Mouse (Mus musculus) embryonic fibroblast, embryonic 13.5 days (primary cell): ENCODE data around the gene Gtf3c1. TPM values are rescaled to one million over a fixed set of nuclear protein-coding genes. Genes with fewer than 3 reads are reported as not detected.

ENCODE experiments used
- H3K27ac ChIP-seq: 2 replicates; pipeline ENCODE4 v1.5.1; 2012; ENCODE audit warnings: low read length, control low read depth, inconsistent platforms; ENCODE audit not compliant: insufficient read depth
- H3K4me1 ChIP-seq: 2 replicates; pipeline ENCODE4 v1.6.1; 2011; ENCODE audit warnings: low read length; ENCODE audit not compliant: control insufficient read depth, insufficient read depth
- H3K4me3 ChIP-seq: 2 replicates; pipeline ENCODE4 v1.5.1; 2011; ENCODE audit warnings: mild to moderate bottlenecking, control low read depth, low read length; ENCODE audit not compliant: insufficient read depth
- CTCF ChIP-seq: IDR thresholded peaks from 2 replicates; pipeline ENCODE4 v1.5.1; 2011; ENCODE audit warnings: mild to moderate bottlenecking, control low read depth, low read length, moderate library complexity, borderline replicate concordance; ENCODE audit not compliant: insufficient read depth
- POLR2A ChIP-seq: IDR thresholded peaks from 2 replicates; pipeline ENCODE4 v1.6.1; 2011; ENCODE audit warnings: low read depth, mild to moderate bottlenecking, control low read depth, low read length, moderate library complexity
- polyA plus RNA-seq: library from polyadenylated mRNA; stranded (reverse); fragments of >200 nt; gene quantifications from 2 replicates; pipeline ENCODE4 v1.2.4, GENCODE M21; 2011; ENCODE audit warnings: low read depth; ENCODE audit not compliant: missing spikeins, insufficient read length

The Gtf3c1 gene
- polyA plus RNA-seq, result 74.2 and 93.3 TPM in 2 replicates

DNA sequence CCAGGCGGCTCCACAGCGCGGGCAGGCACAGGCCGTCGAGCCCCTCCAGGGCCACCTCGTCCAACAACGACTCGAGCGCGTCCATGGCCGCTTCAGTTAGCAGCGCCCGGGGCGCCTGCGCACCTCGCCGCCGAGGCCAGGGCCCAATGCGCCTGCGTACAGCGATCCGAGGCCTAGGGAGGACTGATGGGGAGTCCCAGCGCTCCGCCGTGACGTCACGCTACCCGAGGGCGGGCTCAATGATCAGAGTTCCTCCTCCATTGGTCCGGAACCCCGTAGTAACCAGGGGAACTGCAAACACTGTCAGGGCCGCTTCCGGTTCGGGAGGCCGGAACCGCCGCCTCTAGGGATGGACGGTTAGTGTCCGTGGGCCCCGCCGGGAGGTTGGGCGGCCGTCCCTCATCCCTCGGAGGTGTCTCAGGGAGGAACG, at the start of gene Gtf3c1, which contains the start of gene D430042O09Rik:
Gene Gtf3c1 (minus strand): TSS at position 188 of the 430 bp plus-strand sequence.
Gene D430042O09Rik (plus strand): TSS at position 296 of the 430 bp plus-strand sequence.
- Histone ChIP-seq H3K27ac (peak within 1 kb of the TSS; percentile 69), H3K4me3 (peak within 1 kb of the TSS; percentile 78), H3K4me1 (peaks cover 6% of the 10 kb centered on the region)
- TF ChIP-seq CTCF, result no peak
- TF ChIP-seq POLR2A, result peak; percentile 86

- H3K4me1 ChIP-seq, result no peaks in the 10 kb centered on the region
- no peak for TF ChIP-seq POLR2A
- no peak for TF ChIP-seq CTCF
- no peak overlapping the region for H3K27ac ChIP-seq
- H3K4me3 ChIP-seq, result no peak overlapping the region
Measured at GRCm38 (mm10) chr7:125756806-125757205, 49.2 kb upstream of the Gtf3c1 start.

DNA sequence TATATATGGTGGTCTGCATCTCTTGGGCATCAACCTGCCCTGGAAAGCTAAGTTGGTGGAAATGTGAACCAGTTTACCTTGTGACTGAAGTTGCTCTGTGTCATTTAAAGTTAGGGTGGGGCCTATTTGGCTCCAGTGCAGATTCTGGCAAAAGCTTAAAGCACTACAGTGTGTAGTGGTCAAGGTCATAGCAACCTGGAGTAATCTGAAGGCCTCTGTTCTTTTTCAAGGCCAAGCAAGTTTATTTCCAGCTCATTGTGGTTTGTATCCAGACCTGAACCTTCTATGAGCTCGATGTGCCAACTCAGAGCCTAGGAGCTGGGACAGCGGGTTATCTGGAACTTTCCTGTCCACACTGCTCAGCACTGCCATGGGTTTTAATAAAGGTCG, 45.7 kb upstream of the Gtf3c1 start:
- Histone ChIP-seq H3K4me1 (no peaks in the 10 kb centered on the region), H3K27ac (no peak overlapping the region), H3K4me3 (no peak overlapping the region)
- TF ChIP-seq CTCF, result no peak
- no peak for TF ChIP-seq POLR2A

GRCm38 (mm10) chr7:125752699-125753325, 45.2 kb upstream of the Gtf3c1 start:
- TF ChIP-seq POLR2A (no peak), CTCF (no peak)
- H3K4me1 ChIP-seq, result no peaks in the 10 kb centered on the region
- no peak overlapping the region for H3K4me3 ChIP-seq
- no peak overlapping the region for H3K27ac ChIP-seq

GRCm38 (mm10) chr7:125748186-125748585, 40.6 kb upstream of the Gtf3c1 start:
- TF ChIP-seq POLR2A (no peak), CTCF (no peak)
- Histone ChIP-seq H3K4me1 (no peaks in the 10 kb centered on the region), H3K4me3 (no peak overlapping the region), H3K27ac (no peak overlapping the region)

GRCm38 (mm10) chr7:125747316-125747690, 39.7 kb upstream of the Gtf3c1 start:
- no peak for TF ChIP-seq POLR2A
- 0 out of 2 replicates have a peak, but pooled peaks have one; percentile 4 for TF ChIP-seq CTCF
- Histone ChIP-seq H3K4me3 (no peak overlapping the region), H3K4me1 (no peaks in the 10 kb centered on the region), H3K27ac (no peak overlapping the region)

DNA sequence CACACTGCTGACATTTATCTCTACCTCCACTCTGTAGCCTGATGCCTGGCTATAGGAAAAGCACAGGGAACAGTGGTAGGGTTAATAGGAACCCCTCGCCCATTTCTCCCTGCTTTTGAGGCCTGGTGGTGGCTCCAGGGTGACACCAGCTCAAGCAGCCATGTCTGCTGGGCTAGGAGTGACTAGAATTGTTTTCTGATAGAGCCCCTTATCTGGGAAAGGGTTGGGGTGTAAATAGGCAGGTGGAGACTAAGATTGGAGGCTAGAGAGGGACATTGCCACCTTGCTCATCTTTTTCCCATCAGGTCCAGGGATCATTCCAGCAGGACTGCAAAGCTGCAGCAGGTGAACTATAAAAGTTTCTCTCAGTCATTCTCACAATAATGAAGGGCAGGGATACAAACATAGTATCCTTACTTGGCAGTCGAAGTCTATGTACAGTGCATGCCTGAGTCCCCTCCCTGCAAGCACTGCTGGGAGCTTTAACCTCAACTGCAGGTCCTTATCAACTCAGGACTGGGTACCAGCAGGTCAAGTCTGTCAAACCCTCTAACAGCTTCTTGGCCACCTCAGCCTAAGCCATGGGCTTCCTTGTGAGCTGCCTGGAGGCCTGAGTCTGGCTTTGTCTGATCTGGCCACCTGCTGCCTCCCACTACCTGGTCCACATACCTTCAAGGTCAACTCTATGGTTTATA, 39.2 kb upstream of the Gtf3c1 start:
- H3K27ac ChIP-seq, result no peak overlapping the region
- no peaks in the 10 kb centered on the region for H3K4me1 ChIP-seq
- no peak overlapping the region for H3K4me3 ChIP-seq
- no peak for TF ChIP-seq POLR2A

DNA sequence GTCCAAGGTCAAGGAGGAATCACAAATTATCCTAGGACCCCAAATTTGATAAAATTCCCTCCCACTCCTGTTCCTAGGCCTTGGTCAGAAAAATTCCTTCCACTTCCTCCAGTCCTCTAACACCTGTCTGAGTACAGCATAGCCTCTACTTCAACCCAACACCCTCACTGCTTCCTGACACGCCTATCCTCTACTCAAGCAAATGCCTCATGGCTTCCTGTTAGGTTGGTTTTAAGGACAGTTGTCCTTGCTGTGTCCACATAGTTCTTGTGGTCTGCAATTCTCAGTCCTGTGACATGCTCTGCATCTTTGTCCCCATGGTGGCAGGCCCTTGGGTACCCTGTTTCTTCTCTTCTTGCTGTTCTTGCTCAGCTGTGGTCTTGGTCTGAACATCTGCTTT, 37.2 kb upstream of the Gtf3c1 start:
- Histone ChIP-seq H3K4me3 (no peak overlapping the region), H3K27ac (no peak overlapping the region), H3K4me1 (no peaks in the 10 kb centered on the region)
- no peak for TF ChIP-seq CTCF
- no peak for TF ChIP-seq POLR2A

DNA sequence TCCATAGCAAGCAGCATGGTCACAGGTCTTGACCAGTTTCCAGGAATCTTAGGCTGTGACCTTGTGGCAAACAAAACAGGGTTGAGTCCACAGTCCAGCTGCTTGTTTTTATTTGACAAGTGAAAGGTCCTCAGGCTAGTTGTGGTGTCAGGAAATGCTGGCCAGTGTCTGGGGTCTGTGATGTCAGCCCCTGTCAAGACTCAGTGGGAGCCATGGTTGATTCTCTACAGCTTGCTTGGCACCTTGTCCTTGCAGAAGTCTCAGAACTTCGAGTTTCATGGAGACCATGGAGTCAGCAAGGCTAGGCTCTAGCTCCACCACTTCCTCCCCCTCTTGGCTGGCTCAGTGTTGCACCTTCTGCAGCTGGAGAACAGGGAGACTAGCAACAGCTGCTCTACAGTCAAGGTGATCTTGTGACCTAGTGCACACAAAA, 33.7 kb upstream of the Gtf3c1 start:
- Histone ChIP-seq H3K4me3 (no peak overlapping the region), H3K4me1 (no peaks in the 10 kb centered on the region), H3K27ac (no peak overlapping the region)
- TF ChIP-seq POLR2A (no peak), CTCF (no peak)

GRCm38 (mm10) chr7:125740521-125740920, 32.9 kb upstream of the Gtf3c1 start:
- Histone ChIP-seq H3K4me3 (no peak overlapping the region), H3K4me1 (no peaks in the 10 kb centered on the region), H3K27ac (no peak overlapping the region)
- TF ChIP-seq POLR2A (no peak), CTCF (no peak)
